Mouse (Mus musculus) lung, adult 2 months (tissue): ENCODE results near the gene Sh3bgrl. TPM values are rescaled to one million over a fixed set of nuclear protein-coding genes. Genes with fewer than 3 reads are reported as not detected.
A peak's percentile ranks its signal among the peaks of the same experiment; 100 is the strongest.
"Not testable (repeated sequence)": the region's sequence is repeated elsewhere in the genome, so short reads cannot be mapped to it uniquely, and the experiment has no call there.

Source experiments
- DNase-seq: peaks from one replicate; pipeline ENCODE4 v3.0.0; 2022
- H3K4me1 ChIP-seq: fragments of 200-500 bp; 2 replicates; pipeline ENCODE4 v1.6.1; 2011; ENCODE audit warnings: low read length; ENCODE audit not compliant: control insufficient read depth, insufficient read depth
- H3K4me3 ChIP-seq: fragments of 200-500 bp; replicated peaks from 2 replicates; pipeline ENCODE3; 2011; ENCODE audit warnings: low read depth, mild to moderate bottlenecking, control low read depth, low read length; ENCODE audit errors: extremely low read depth
- CTCF ChIP-seq: fragments of 200-500 bp; IDR thresholded peaks from 2 replicates; pipeline ENCODE4 v1.5.1; 2011; ENCODE audit warnings: mild to moderate bottlenecking, low read length, control low read depth; ENCODE audit not compliant: insufficient read depth
- POLR2A ChIP-seq: fragments of 200-500 bp; IDR thresholded peaks from 2 replicates; pipeline ENCODE4 v1.6.1; 2011; ENCODE audit warnings: low read depth, mild to moderate bottlenecking, control low read depth, low read length, borderline replicate concordance; ENCODE audit errors: extremely low read depth
- WGBS: fragments of 180-500 bp; shearing (Covaris S2); methylation state at CpG from one replicate; pipeline ENCODE4 v1.1.7; 2018; 5-methylcytosine and 5-hydroxymethylcytosine counted together
- polyA plus RNA-seq: library from polyadenylated mRNA; depleted of rRNA; stranded (reverse); fragments of >200 nt; gene quantifications from 2 replicates; pipeline ENCODE4 v1.2.3, GENCODE M21; 2012; rRNA removed

Gene Sh3bgrl
- 16.5 and 31.8 TPM in 2 replicates for polyA plus RNA-seq

DNA sequence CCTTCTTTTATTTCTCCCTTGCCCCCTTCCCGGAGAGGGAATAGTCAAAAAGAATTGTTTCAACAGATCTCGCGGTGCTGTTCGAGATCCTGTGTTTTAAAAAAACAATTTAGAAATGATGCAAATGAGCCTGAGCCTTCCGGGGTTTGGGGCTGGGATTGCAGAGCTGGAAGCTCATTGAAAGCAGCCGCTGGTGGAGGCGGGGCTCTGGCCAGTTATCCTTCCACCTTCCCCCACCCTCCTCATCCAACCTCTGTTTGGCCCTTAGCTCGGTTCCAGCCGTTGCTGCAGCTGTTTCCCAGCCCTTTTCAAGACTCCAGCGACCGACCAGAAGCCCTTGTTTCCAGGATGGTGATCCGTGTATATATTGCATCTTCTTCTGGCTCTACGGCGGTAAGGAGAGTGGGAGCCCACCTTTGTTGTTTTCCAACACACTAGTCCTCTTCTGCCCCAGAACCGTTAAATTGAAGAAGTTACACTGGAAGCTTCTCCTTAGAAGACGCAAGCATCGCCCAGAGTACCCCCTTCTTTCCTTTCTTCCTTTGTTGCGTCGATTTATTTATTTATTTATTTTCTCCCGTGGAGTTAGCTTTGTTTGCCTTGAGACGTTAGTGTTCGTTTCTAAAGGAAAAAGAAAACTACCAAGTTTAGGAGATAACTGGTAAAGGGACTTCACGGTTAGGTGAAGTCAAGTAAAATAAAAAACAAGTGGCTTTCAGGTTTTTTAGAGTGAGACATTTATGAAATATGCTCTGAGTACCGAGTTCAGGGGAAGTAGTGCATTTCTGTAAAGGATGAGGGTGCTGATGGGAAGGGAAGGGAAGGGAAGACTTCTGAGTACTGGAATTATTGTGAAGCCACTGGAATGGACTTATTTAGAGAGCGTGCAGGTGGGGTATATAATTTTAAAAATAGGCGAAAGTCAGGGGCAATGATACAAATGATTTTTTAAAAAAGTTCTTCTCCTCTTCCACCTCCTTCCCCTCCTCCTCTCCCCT is at the start of gene Sh3bgrl:
Gene Sh3bgrl (plus strand): TSS at position 121 of the 998 bp plus-strand sequence.
- whole genome bisulfite sequencing, result 24% methylated on average over 26 of the region's 26 CpGs
- Histone ChIP-seq H3K4me3 (peak within 1 kb of the TSS; percentile 78), H3K4me1 (peaks cover 2% of the 10 kb centered on the region)
- TF ChIP-seq CTCF, result no peak
- TF ChIP-seq POLR2A, result peak; percentile 81; the same call in 1 of the 2 replicates
- peak; percentile 63 for DNase-seq

DNA sequence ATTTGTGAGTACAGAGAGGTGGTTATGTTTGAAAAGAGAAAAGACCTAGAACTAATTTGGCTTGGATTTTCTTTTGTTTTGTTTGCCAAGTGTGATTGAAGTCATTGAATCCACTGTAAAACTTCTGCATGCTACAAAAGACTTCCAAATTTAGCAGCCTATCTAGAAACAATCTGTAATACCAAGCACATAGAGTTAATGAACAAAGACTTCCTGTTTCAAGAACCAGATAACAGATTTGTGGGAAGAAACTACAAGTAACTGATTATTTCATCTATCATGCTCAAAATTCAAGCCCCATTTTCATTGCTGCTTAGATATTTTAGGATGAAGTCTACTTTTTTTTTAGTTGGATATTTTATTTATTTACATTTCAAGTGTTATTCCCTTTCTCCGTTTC is 47.4 kb upstream of the Sh3bgrl start:
- no peak for DNase-seq
- Histone ChIP-seq H3K4me3 (no peak overlapping the region), H3K4me1 (no peaks in the 10 kb centered on the region)
- no peak for TF ChIP-seq CTCF
- TF ChIP-seq POLR2A, result no peak
- 42% methylated on average over 1 of the region's 1 CpGs for WGBS

DNA sequence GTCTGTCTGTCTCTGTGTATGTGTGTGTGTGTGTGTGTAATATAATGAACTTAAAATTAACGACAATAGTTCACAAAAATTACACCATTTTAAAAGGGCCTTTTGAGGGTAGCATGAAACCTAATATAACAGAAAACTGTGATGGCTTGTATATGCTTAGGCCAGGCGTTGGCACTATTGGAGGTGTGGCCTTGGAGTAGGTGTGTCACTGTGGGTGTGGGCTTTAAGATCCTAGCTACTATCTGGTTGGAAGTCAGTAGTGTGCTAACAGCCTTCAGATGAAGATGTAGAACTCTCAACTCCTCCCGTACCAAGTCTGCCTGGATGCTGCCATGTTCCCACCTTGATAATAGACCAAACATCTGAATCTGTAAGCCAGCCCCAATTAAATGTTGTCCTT is 23.4 kb upstream of the Sh3bgrl start:
- no peak overlapping the region for H3K4me3 ChIP-seq
- TF ChIP-seq CTCF, result no peak
- TF ChIP-seq POLR2A, result no peak
- 72% methylated on average over 3 of the region's 3 CpGs for whole genome bisulfite sequencing
- H3K4me1 ChIP-seq, result no peaks in the 10 kb centered on the region
- no peak for DNase-seq

DNA sequence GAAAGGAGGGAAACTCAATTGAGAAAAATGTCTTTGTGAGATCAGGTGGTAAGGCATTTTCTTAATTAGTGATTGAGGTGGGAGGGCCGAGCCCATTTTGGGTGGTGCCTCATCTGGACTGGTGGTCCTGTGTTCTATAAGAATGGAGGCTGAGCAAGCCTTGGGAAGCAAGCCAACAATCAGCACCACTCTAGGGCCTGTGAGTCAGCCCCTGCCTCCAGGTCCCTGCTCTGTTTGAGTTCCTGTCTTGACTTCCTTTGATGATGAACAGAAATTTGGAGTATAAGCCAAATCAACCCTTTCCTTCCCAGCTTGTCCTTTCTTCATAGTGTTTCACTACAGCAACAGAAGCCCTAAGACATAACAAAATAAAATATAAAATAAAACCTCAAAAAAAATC is 19.4 kb upstream of the Sh3bgrl start:
- 66% methylated on average over 1 of the region's 1 CpGs for WGBS
- TF ChIP-seq CTCF (no peak), POLR2A (no peak)
- no peak overlapping the region for H3K4me3 ChIP-seq

DNA sequence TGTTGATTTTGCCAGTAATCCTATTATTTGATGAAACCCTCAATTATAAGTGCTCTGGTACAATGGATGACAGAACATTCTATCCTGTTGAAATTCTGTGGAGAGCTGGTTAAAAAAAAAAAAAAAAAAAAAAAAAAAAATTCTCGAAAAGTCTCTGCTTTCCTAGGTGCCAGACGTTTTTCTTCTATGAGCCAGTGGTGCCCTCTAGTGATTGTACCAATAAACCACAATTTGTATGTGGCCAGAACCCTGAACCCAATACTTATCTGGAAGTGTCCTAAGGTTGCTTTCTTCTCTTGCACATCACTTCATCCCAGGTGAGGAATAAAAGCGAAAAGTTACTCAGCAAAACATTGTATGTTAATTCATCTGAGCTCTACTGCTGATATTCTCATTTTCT is 18.8 kb upstream of the Sh3bgrl start:
- H3K4me3 ChIP-seq, result no peak overlapping the region
- TF ChIP-seq CTCF (no peak), POLR2A (no peak)
- DNase-seq, result no peak
- 17% methylated on average over 3 of the region's 3 CpGs for WGBS
- no peaks in the 10 kb centered on the region for H3K4me1 ChIP-seq

More for the DNA sequence above, 19.4 kb upstream of the Sh3bgrl start:
- no peak for DNase-seq
- H3K4me1 ChIP-seq, result no peaks in the 10 kb centered on the region

DNA sequence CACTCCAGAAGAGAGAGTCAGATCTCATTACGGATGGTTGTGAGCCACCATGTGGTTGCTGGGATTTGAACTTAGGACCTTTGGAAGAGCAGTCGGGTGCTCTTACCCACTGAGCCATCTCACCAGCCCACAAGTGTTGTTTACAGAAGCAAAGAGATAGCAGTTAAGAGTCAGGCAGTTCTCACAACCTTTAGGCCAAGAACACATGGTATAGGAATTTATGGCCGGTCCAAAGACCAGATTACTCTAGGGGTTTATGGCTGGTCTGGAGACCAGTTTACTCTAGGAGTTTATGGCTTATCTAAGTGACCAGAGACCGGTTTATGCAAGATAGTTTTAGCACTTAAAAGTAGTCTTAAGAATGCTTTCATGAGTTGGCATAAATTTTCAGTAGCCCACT is 15.8 kb upstream of the Sh3bgrl start:
- H3K4me1 ChIP-seq, H3K4me3 ChIP-seq, DNase-seq: not testable (repeated sequence)
- WGBS, result 79% methylated on average over 4 of the region's 4 CpGs

DNA sequence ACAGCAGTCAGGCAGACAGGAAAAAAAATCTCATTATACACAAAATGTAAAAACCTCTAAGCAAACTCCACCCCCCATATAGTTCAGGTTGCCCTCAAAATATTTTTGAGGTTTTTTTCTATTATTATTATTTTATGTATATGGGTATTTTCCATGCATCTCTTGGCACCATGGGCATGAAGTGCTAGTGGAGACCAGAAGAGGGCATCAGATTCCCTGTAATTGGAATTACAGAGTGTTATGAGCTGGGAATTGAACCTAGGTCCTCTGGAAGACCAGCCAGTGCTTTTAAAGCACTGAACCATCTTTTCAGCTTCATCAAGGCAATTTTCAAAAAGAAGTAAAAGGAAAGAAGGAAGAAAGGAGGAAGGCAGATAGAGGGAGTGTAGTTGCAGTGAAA is 8.1 kb upstream of the Sh3bgrl start:
- Histone ChIP-seq H3K4me1 (no peaks in the 10 kb centered on the region), H3K4me3 (no peak overlapping the region)
- TF ChIP-seq CTCF, result no peak
- TF ChIP-seq POLR2A, result no peak
- no peak for DNase-seq

DNA sequence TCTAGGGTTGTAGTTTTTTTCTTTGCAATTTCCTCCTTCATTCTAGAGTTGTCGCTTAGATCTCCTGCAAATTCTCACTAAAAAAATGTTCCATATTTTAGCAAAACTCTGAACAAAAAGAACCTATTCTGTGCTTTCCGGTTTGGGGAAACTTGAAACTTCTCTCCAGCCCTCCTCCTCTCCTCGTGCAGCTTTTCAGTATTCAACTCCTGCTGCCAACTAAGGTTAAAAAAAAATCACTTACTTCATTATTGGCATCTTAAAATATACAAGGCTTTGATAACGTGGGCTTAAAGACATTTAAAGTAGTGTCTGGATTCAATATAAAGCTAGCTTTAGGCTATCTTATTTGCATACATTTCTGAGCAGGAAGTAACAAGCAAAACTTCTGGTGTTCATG is 365 bp upstream of the Sh3bgrl start:
- no peak for DNase-seq
- 19% methylated on average over 4 of the region's 4 CpGs for WGBS
- TF ChIP-seq POLR2A, result no peak
- TF ChIP-seq CTCF, result no peak
- no peaks in the 10 kb centered on the region; the same call in 1 of the 2 replicates for H3K4me1 ChIP-seq
- H3K4me3 ChIP-seq, result peak overlapping the region; percentile 27

DNA sequence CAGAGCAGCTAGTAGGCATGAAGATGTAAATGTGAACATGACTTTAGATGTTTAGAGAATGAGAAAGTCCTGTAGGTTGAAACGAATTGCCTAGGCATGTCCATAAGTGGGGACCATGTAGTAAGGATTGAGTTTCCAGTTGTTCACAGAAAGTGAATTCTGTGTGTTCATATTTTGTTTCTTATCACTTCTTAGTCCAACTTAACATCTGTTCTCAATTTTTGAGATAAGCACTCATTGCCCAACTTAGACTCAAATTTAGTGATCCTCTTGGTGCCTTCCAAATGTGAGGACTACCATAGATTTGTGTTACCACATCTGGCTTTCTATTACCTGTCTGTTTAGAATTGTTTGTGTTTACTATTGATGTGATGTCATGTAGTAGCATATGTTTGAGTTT is 3.3 kb downstream of the Sh3bgrl start:
- WGBS, result 51% methylated on average over 1 of the region's 1 CpGs
- DNase-seq, result no peak
- Histone ChIP-seq H3K4me3 (no peak overlapping the region), H3K4me1 (peaks cover 7% of the 10 kb centered on the region)
- no peak for TF ChIP-seq CTCF
- no peak for TF ChIP-seq POLR2A

DNA sequence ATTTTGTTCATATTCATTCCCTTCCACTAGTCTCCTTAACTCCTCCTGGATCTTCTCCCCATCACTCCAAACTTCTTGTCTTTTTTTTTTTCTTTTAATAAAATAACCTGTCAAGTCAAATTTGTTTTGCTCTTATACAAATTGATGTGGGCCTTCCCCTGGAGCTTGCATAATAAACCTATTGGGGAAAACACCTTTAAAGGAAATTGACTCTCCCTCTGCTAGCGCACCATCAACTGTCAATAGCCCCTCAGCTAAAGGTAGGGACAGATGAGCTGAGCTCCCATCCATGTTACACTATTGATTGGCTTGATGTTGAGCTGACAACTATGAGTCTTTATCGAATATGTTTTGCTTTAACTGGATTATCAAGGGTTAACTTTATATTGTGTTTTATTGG is 5.3 kb downstream of the Sh3bgrl start:
- TF ChIP-seq CTCF (no peak), POLR2A (no peak)
- H3K4me1 ChIP-seq, result peaks cover 7% of the 10 kb centered on the region
- no peak overlapping the region for H3K4me3 ChIP-seq
- WGBS, result 88% methylated on average over 2 of the region's 2 CpGs
- DNase-seq, result no peak
